Mouse (Mus musculus) retina, postnatal 1 day (tissue): ENCODE data around the gene Npcd.
"Not testable (repeated sequence)": the region's sequence is repeated elsewhere in the genome, so short reads cannot be mapped to it uniquely, and the experiment has no call there.

Experiments
- DNase-seq: peaks from one replicate; pipeline ENCODE4 v3.0.0-alpha.2; 2012

Npcd gene

GRCm38 (mm10) chr15:79829431-79829830, 4.6 kb downstream of the Npcd start:
- no peak for DNase-seq

- DNase-seq: peak; percentile 70
Observed at GRCm38 (mm10) chr15:79828366-79829035, 5.5 kb downstream of the Npcd start.

- DNase-seq: no peak
Observed at GRCm38 (mm10) chr15:79827778-79828210, 6.2 kb downstream of the Npcd start.

- DNase-seq: no peak
Observed at GRCm38 (mm10) chr15:79827061-79827777, 6.8 kb downstream of the Npcd start.

GRCm38 (mm10) chr15:79826221-79826935, 7.7 kb downstream of the Npcd start:
- DNase-seq: no peak

- DNase-seq: peak; percentile 78
Observed at GRCm38 (mm10) chr15:79825146-79825825, 8.8 kb downstream of the Npcd start.

- no peak for DNase-seq
Observed at GRCm38 (mm10) chr15:79823588-79824280, 10.3 kb downstream of the Npcd start.

- DNase-seq: no peak
Observed at GRCm38 (mm10) chr15:79822265-79823199, 11.5 kb downstream of the Npcd start.

GRCm38 (mm10) chr15:79818325-79818724, 15.7 kb downstream of the Npcd start:
- DNase-seq: no peak

GRCm38 (mm10) chr15:79813666-79814258, 20.3 kb downstream of the Npcd start:
- no peak for DNase-seq

- DNase-seq: not testable (repeated sequence)
Observed at GRCm38 (mm10) chr15:79812840-79813239, 21.2 kb downstream of the Npcd start.

GRCm38 (mm10) chr15:79810997-79811396, 23.0 kb downstream of the Npcd start:
- no peak for DNase-seq

- no peak for DNase-seq
Observed at GRCm38 (mm10) chr15:79810061-79810460, 24.0 kb downstream of the Npcd start.

GRCm38 (mm10) chr15:79808658-79809057, 25.4 kb downstream of the Npcd start:
- DNase-seq: no peak

- peak; percentile 77 for DNase-seq
Observed at GRCm38 (mm10) chr15:79808114-79808513, 25.9 kb downstream of the Npcd start.

GRCm38 (mm10) chr15:79807050-79807449, 27.0 kb downstream of the Npcd start:
- DNase-seq: no peak

GRCm38 (mm10) chr15:79805246-79805645, 28.8 kb downstream of the Npcd start:
- no peak for DNase-seq

- peak; percentile 76 for DNase-seq
Observed at GRCm38 (mm10) chr15:79804352-79805071, 29.5 kb downstream of the Npcd start, which contains the start of gene Nptxr. TSS of gene Nptxr (minus strand) at chr15:79804766.

- peak; percentile 72 for DNase-seq
Observed at GRCm38 (mm10) chr15:79803533-79804351, 30.3 kb downstream of the Npcd start.
